Mouse (Mus musculus) left cerebral cortex, postnatal 25 days (tissue): Measurements from ENCODE around the gene Zpbp. TPM values are rescaled to one million over a fixed set of nuclear protein-coding genes. Genes with fewer than 3 reads are reported as not detected.

ENCODE experiments used
- DNase-seq, 2 experiments: peaks; one replicate each; pipeline ENCODE4 v3.0.0; 2022; ENCODE audit warnings: low spot score in 2 of 2, mixed read lengths in 1 of 2
- intact Hi-C: fragments of 180-260 bp; cut with DNase I; formaldehyde crosslinking; loops from one replicate; pipeline ENCODE4 v1.15.1; 2025
- total RNA-seq, 2 experiments: library from RNA; stranded (reverse); gene quantifications; 2 replicates each; pipeline ENCODE4 v1.2.3; 2021

The Zpbp gene
- total RNA-seq: 1 to 10 TPM in 1 of 2 experiments, under 1 TPM in 1; 0.99 to 1.0 TPM

GRCm38 (mm10) chr11:11461635-11462560 is at the start of gene Zpbp, which contains the start of gene Spata48:
TSS of gene Zpbp (minus strand) at chr11:11462408.
TSS of gene Spata48 (plus strand) at chr11:11462094.
- intact Hi-C loops: loop anchor here (2.0 kb wide), 1 partner anchor 325 kb away; no protein-coding TSS in a partner anchor
- peak; percentile 91 to 92 for DNase-seq

- no peak for DNase-seq
- intact Hi-C loops: no loop called here
These were observed 47.2 kb upstream of the Zpbp start for GRCm38 (mm10) chr11:11509413-11509812.

GRCm38 (mm10) chr11:11506187-11506586 is 44.0 kb upstream of the Zpbp start:
- no peak for DNase-seq
- intact Hi-C loops: no loop called here

GRCm38 (mm10) chr11:11499944-11500343 is 37.7 kb upstream of the Zpbp start:
- DNase-seq: peak; percentile 9 to 35
- intact Hi-C loops: loop anchor here (1.0 kb wide), 2 partner anchors 242 to 288 kb away; no protein-coding TSS in a partner anchor

- intact Hi-C loops: no loop called here
- no peak for DNase-seq
These were observed 33.5 kb upstream of the Zpbp start for GRCm38 (mm10) chr11:11495697-11496096.

GRCm38 (mm10) chr11:11492044-11492443 is 29.8 kb upstream of the Zpbp start:
- intact Hi-C loops: no loop called here
- no peak for DNase-seq

GRCm38 (mm10) chr11:11484378-11484777 is 22.2 kb upstream of the Zpbp start:
- DNase-seq: no peak
- intact Hi-C loops: no loop called here

GRCm38 (mm10) chr11:11468924-11469323 is 6.7 kb upstream of the Zpbp start:
- no peak for DNase-seq
- intact Hi-C loops: no loop called here

GRCm38 (mm10) chr11:11462561-11462890 is 318 bp upstream of the Zpbp start:
- intact Hi-C loops: no loop called here
- DNase-seq: no peak

GRCm38 (mm10) chr11:11455037-11455436 is 7.2 kb downstream of the Zpbp start:
- peak in 1 of 2 experiments; percentile 6 for DNase-seq
- intact Hi-C loops: no loop called here

- DNase-seq: no peak
- intact Hi-C loops: no loop called here
These were observed 44.9 kb downstream of the Zpbp start for GRCm38 (mm10) chr11:11417356-11417755.

GRCm38 (mm10) chr11:11414188-11414587 is 48.0 kb downstream of the Zpbp start:
- DNase-seq: no peak
- intact Hi-C loops: no loop called here

GRCm38 (mm10) chr11:11394686-11395085 is 67.5 kb downstream of the Zpbp start:
- no peak for DNase-seq
- intact Hi-C loops: no loop called here

- no peak for DNase-seq
- intact Hi-C loops: no loop called here
These were observed 69.0 kb downstream of the Zpbp start for GRCm38 (mm10) chr11:11393164-11393563.

- intact Hi-C loops: no loop called here
- no peak for DNase-seq
These were observed 90.9 kb downstream of the Zpbp start for GRCm38 (mm10) chr11:11371305-11371704.

GRCm38 (mm10) chr11:11283512-11283911 is 178.7 kb downstream of the Zpbp start:
- DNase-seq: no peak
- intact Hi-C loops: no loop called here

- intact Hi-C loops: no loop called here
- DNase-seq: no peak
These were observed 182.1 kb downstream of the Zpbp start for GRCm38 (mm10) chr11:11280128-11280527.

GRCm38 (mm10) chr11:11257348-11257747 is 204.9 kb downstream of the Zpbp start:
- no peak for DNase-seq
- intact Hi-C loops: no loop called here

- intact Hi-C loops: no loop called here
- DNase-seq: no peak
These were observed 219.4 kb downstream of the Zpbp start for GRCm38 (mm10) chr11:11242694-11243377.

GRCm38 (mm10) chr11:11239346-11239745 is 222.9 kb downstream of the Zpbp start:
- intact Hi-C loops: no loop called here
- no peak for DNase-seq
